19 mouse cellular contexts compared by ENCODE assay signal in genomic region chr6:77291415-77291814, GRCm38 (mm10). TPM values are rescaled to one million over a fixed set of nuclear protein-coding genes. Genes with fewer than 3 reads are reported as not detected.
"Had no signal": no experiment of that assay in that cellular context is flagged by ENCODE, and none has a peak within 500 bp of the region (broad histone marks: within the 10 kb centered on the region; RNA-seq: fewer than 3 reads in every experiment).

No protein-coding gene starts in this region.

- H3K27ac ChIP-seq: kidney, postnatal 0 days; limb, embryonic 15.5 days; liver, embryonic 12.5 days; midbrain, embryonic 12.5 days had no signal

- H3K36me3 ChIP-seq: limb, embryonic 15.5 days; liver, embryonic 12.5 days; midbrain, embryonic 12.5 days had no signal

- DNase-seq: kidney, adult 9 months; kidney, postnatal 36 days; layer of hippocampus, adult 9-11 months; layer of hippocampus, postnatal 36 days; lung, embryonic 14.5 days; lung, postnatal 10 days; lung, postnatal 4 days; retina, postnatal 1 day; right cerebral cortex, postnatal 4 days; spleen, adult 18-20 months; thymus, adult 18-20 months; thymus, postnatal 14 days had no signal

- H3K4me1 ChIP-seq: limb, embryonic 15.5 days; liver, embryonic 12.5 days; midbrain, embryonic 12.5 days had no signal

- H3K4me2 ChIP-seq: limb, embryonic 15.5 days; liver, embryonic 12.5 days; lung, embryonic 14.5 days; midbrain, embryonic 12.5 days had no signal

- ATAC-seq: liver, embryonic 12.5 days had no signal

- H3K9me3 ChIP-seq: limb, embryonic 15.5 days; liver, embryonic 12.5 days; midbrain, embryonic 12.5 days had no signal

- H3K4me3 ChIP-seq: limb, embryonic 15.5 days; liver, embryonic 12.5 days; midbrain, embryonic 12.5 days; myocyte had no signal

- H3K9ac ChIP-seq: limb, embryonic 15.5 days; liver, embryonic 12.5 days; lung, embryonic 14.5 days; midbrain, embryonic 12.5 days had no signal

- H3K27me3 ChIP-seq: limb, embryonic 15.5 days; liver, embryonic 12.5 days; midbrain, embryonic 12.5 days had no signal

RNA-seq across cellular contexts. Expression of gene Lrrtm1, which starts 48.9 kb away (rescaled TPM):
- total RNA-seq: megakaryocyte, adult 5-6 weeks had no signal
- polyA plus RNA-seq: liver, embryonic 16.5 days; myocyte had no signal
